Mouse (Mus musculus) ES-E14 (cell line): ENCODE results near the gene Coro1c.

Experiments used
- CHD2 ChIP-seq: IDR thresholded peaks from 2 replicates; pipeline ENCODE4 v1.6.1; 2014; ENCODE audit warnings: mild to moderate bottlenecking, low read depth, low read length, inconsistent platforms
- HCFC1 ChIP-seq: IDR thresholded peaks from 2 replicates; pipeline ENCODE4 v1.6.1; 2012; ENCODE audit warnings: low read length, inconsistent platforms, borderline replicate concordance; ENCODE audit not compliant: insufficient read depth
- MAFK ChIP-seq: IDR thresholded peaks from 2 replicates; pipeline ENCODE4 v1.6.1; 2014; ENCODE audit warnings: mild to moderate bottlenecking, low read depth, low read length, inconsistent platforms; ENCODE audit not compliant: insufficient read depth
- ZC3H11A ChIP-seq: IDR thresholded peaks from 2 replicates; pipeline ENCODE4 v1.6.1; 2012; ENCODE audit warnings: low read depth, mild to moderate bottlenecking, inconsistent platforms, low read length, borderline replicate concordance
- ZNF384 ChIP-seq: IDR thresholded peaks from 2 replicates; pipeline ENCODE4 v1.6.1; 2012; ENCODE audit warnings: low read depth, low read length, inconsistent platforms

- TF ChIP-seq CHD2 (no peak), HCFC1 (0 out of 2 replicates have a peak, but pooled peaks have one; percentile 37), MAFK (no peak), ZNF384 (no peak), ZC3H11A (no peak)
Observed at GRCm38 (mm10) chr5:113907786-113908567, 581 bp downstream of the Coro1c start.
